Mouse (Mus musculus): ENCODE measurements at regions not wholly inside any gene's neighbourhood (a gene's known extent, or its start where the extent isn't known, plus 50 kb on each side); places are given as distances from the start of the nearest gene placed in this dataset.
"Not testable (repeated sequence)": the region's sequence is repeated elsewhere in the genome, so short reads cannot be mapped to it uniquely, and the experiment has no call there.

DNA sequence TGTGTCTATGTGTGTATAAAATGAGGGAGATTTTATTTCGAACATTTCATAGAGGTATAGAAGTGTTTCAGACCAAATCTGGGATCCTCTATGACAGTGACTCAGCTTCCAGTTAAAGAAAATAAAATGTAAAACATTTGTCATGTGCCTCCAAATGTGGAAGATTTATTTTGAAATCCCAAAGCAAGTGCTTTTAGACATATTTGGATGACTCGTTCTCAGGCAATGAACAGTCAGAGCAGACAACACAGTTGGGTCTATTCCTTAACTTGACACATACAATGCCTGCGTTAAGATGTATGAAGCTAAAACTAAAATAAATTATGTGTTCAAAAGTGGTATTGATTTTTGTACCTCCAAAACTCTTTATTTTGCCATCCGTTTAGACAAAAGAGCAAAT lies 830.4 kb upstream of the Grm7 start:
- DNase-seq (ENCODE audit: low spot score), result no peak

GRCm38 (mm10) chr6:109848313-109848712 lies 797.1 kb upstream of the Grm7 start:
- DNase-seq (ENCODE audit: low spot score), result no peak

GRCm38 (mm10) chr6:109855806-109856205 lies 789.6 kb upstream of the Grm7 start:
- DNase-seq (ENCODE audit: low spot score), result no peak

DNA sequence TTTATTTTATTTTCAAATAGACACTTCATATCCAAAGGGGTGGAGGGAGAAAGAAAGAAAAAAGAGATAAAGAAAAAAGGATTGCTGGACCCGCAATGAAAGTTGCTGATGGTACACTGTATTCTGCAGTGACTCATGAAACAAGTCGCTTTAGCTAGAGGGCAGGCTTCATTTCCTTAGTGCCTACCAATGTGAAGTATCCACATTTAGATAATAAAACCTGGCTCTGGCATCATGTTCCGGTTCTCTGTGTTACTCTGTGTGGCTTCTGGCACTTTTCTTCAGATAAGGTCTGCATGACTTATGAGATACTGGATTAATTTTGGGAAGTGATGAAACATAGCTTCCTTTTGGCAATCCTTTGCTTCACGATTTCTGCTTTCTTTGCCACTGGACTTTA lies 782.0 kb upstream of the Grm7 start:
- no peak for DNase-seq (ENCODE audit: low spot score)

DNA sequence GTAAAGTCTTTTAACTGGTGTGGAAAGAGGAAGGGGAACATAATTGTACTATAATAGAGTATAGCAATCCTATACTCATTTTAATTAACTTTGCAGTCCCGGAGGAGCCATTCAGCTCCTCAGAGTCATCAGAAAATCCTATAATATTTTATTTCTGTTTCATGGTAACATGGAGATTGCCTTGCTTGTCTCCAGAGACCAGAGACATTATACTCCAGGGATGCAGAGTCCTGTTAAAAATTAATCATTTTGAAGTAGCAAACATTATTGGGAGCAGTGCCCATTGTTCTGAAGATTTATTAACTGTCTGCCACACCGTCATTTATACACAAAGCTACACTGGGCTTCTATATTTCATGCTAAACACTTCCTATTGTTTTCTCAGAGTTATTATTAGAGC lies 771.2 kb upstream of the Grm7 start:
- no peak for DNase-seq (ENCODE audit: low spot score)

DNA sequence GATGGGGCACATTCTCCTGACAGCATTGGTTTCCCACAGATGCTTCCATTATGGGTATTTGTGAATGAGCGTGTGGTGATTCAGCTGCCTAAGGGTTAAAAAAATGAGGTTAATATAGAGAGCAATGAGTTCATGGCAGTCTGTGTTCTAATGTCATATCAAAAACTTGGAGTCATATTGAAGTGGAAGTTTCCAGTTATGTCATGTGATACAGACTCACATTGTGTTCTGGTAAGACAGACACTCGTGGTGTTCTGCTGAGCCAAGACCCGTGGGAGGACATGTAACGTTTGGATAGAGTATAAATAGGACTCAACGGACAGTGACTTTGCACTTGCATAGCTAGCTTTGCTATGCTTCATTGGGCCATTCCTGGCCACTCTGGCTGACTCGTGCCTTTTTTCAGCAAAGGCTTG lies 770.7 kb upstream of the Grm7 start:
- DNase-seq (ENCODE audit: low spot score), result peak; percentile 2

DNA sequence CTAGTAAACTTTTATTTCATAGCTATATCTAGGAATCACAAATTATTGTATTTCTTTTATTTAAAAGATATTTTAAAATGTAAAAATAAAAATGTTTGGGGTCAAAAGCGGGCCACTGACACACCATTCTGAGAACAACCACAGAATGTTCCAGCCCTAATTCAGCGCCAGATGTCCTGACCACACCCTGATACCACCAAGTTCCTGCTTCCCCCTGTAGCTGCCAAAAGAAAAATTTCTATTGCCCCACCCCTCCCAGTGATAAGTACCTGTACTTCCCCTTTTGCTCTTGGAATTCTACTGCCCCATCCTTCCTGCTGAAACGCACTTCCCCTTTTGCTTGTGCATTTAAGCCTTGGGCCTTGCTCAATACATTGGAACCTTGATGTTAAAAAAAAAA lies 769.8 kb upstream of the Grm7 start:
- not testable (repeated sequence) for DNase-seq (ENCODE audit: low spot score)

DNA sequence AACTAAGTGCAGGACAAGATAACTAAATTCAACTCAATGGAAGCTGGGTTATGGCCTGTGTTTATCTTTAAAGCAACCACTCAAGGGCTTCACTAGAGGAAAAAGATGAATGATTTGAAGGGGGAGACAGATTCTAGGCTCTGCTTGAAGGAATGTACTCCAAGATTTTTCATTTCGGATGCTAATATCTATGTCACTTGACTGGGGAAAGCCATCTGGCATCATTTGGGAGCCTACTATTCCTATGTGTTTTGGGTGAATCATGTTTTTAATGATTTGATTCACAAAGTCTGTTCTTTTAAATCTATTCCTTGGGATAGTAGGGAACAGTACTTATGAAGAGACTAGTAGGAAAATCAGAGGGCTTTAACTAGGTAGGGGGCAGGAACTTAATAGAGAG lies 766.2 kb upstream of the Grm7 start:
- no peak for DNase-seq (ENCODE audit: low spot score)

GRCm38 (mm10) chr6:109923780-109924179 lies 721.6 kb upstream of the Grm7 start:
- no peak for DNase-seq (ENCODE audit: low spot score)

GRCm38 (mm10) chr6:109948491-109948890 lies 696.9 kb upstream of the Grm7 start:
- DNase-seq (ENCODE audit: low spot score), result no peak

- DNase-seq (ENCODE audit: low spot score), result no peak
These were observed 696.5 kb upstream of the Grm7 start for GRCm38 (mm10) chr6:109948928-109949327.

- not testable (repeated sequence) for DNase-seq (ENCODE audit: low spot score)
These were observed 687.5 kb upstream of the Grm7 start for GRCm38 (mm10) chr6:109957901-109958300.
